Mouse (Mus musculus) E14TG2a.4 (cell line): ENCODE data around the gene Mylk2.

Experiments used
- CTCF ChIP-seq: conservative IDR thresholded peaks from 2 replicates; pipeline ENCODE4 v1.5.1; 2014; ENCODE audit warnings: low read length
- NANOG ChIP-seq: IDR thresholded peaks from 2 replicates; pipeline ENCODE4 v1.6.1; 2014; ENCODE audit warnings: borderline replicate concordance, low read length, mixed read lengths
- POU5F1 ChIP-seq: IDR thresholded peaks from 2 replicates; pipeline ENCODE4 v1.6.1; 2014; ENCODE audit warnings: low read length, borderline replicate concordance

DNA sequence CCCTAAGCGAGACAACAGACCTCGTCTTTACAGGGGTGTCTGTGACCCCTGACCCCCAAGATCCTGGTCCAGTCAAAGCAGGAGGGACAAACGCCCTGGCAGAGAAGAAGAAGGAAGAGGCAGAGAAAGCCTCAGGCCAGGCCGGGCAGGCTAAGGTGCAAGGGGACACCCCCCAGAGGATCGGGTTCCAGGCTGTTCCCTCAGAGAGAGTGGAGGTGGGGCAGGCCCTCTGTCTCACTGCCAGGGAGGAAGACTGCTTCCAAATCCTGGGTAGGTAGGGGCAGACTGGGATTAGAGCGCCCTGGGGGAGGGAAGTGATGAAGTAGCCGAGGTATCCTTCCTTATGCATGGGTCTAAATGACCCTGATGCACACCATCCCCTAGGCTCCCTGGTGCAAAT is 2.3 kb downstream of the Mylk2 start:
- no peak for TF ChIP-seq CTCF
- TF ChIP-seq POU5F1: no peak
- TF ChIP-seq NANOG: no peak
